ENCODE assay signal across 7 mouse cellular contexts in the genomic region with DNA sequence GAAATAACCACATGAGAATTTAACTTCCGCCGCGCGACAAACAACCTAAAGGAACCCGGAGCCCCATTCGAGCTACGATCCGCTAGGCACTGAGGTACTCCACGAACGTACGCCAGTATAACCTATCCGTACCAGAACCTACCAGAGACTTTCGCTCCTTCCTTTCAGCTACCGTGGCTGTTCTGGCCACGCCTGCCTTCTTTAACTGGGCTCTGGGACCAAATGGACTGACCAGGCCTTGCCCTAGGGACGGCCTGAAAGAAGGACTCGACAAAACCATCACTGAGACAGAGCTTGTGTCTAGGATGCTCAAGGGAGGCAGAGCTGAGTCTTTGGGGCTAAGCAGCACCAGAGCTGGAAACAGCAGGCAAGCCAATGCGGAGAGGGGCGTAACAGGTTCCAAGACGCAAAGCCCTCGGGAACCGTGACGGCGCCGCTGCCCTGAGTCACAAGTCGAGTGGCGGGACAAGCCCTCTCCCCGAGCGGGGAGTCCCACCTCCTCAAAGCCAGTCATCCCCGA. TPM values are rescaled to one million over a fixed set of nuclear protein-coding genes. Genes with fewer than 3 reads are reported as not detected.
DNase-seq lines count a peak whose midpoint lies in the region; ATAC-seq and TF ChIP-seq lines count a peak whose summit lies in the region.

No protein-coding gene starts in this region.

- no peak overlapping the region for H3K27ac ChIP-seq in forebrain, embryonic 16.5 days (ENCODE audit: low read length)
- peak overlapping the region; percentile 64 for H3K27ac ChIP-seq in liver, embryonic 15.5 days (replicated peaks)
- H3K27ac ChIP-seq in small intestine, adult 2 months (ENCODE audit: insufficient read depth, low read depth, low read length), result peak overlapping the region; percentile 65

- 0 out of 2 replicates have a peak, but pooled peaks cover 2% of the 10 kb centered on the region for H3K27me3 ChIP-seq in forebrain, embryonic 16.5 days (replicated peaks; ENCODE audit: control insufficient read depth, insufficient read depth, low read length)
- peaks cover 57% of the 10 kb centered on the region for H3K27me3 ChIP-seq in liver, embryonic 15.5 days
- H3K27me3 ChIP-seq in small intestine, adult 2 months (ENCODE audit: control insufficient read depth, insufficient read depth, low read length), result no peaks in the 10 kb centered on the region

- TF ChIP-seq CTCF in lung, adult 2 months (IDR thresholded peaks at IDR 0.05; ENCODE audit: insufficient read depth, low read length), result no peak
- TF ChIP-seq CTCF in small intestine, adult 2 months (IDR thresholded peaks at IDR 0.05; ENCODE audit: extremely low read depth, insufficient read length, insufficient replicate concordance, low read depth, low read length), result peak; percentile 28; the same call in 1 of the 2 replicates

- ATAC-seq in forebrain, embryonic 16.5 days, result peak; percentile 49
- ATAC-seq in liver, embryonic 15.5 days (ENCODE audit: insufficient read depth), result peak; percentile 32

- WGBS in lung, adult 2 months, result 1% methylated on average over 30 of the region's 30 CpGs
- 1% methylated on average over 30 of the region's 30 CpGs for WGBS in forebrain, embryonic 16.5 days
- WGBS in liver, embryonic 15.5 days (ENCODE audit: insufficient replicate concordance), result 1% methylated on average over 30 of the region's 30 CpGs
- under 1% methylated on average over 30 of the region's 30 CpGs for WGBS in small intestine, adult 2 months

- H3K4me3 ChIP-seq in lung, adult 2 months (replicated peaks; ENCODE audit: extremely low read depth, low read depth, low read length), result peak overlapping the region; percentile 74
- H3K4me3 ChIP-seq in forebrain, embryonic 16.5 days (replicated peaks; ENCODE audit: low read length), result peak overlapping the region; percentile 74
- peak overlapping the region; percentile 68 for H3K4me3 ChIP-seq in liver, embryonic 15.5 days (replicated peaks)
- H3K4me3 ChIP-seq in small intestine, adult 2 months (ENCODE audit: low read depth, low read length), result peak overlapping the region; percentile 73

- no peaks in the 10 kb centered on the region for H3K36me3 ChIP-seq in forebrain, embryonic 16.5 days (ENCODE audit: control insufficient read depth, insufficient read depth)
- H3K36me3 ChIP-seq in liver, embryonic 15.5 days (replicated peaks), result no peaks in the 10 kb centered on the region
- no peaks in the 10 kb centered on the region for H3K36me3 ChIP-seq in small intestine, adult 2 months (ENCODE audit: control insufficient read depth, insufficient read depth, low read length)

- no peaks in the 10 kb centered on the region for H3K9me3 ChIP-seq in forebrain, embryonic 16.5 days (ENCODE audit: control insufficient read depth, low read length)
- no peaks in the 10 kb centered on the region for H3K9me3 ChIP-seq in liver, embryonic 15.5 days (replicated peaks)

- no peak for DNase-seq in lung, adult 2 months
- DNase-seq in lung, postnatal 10 days, result no peak
- peak; percentile 30 for DNase-seq in adipocyte (ENCODE audit: low spot score)
- DNase-seq in cerebellum, postnatal 14 days, result no peak

- H3K4me1 ChIP-seq in lung, adult 2 months (ENCODE audit: control insufficient read depth, insufficient read depth, low read length), result peaks cover 8% of the 10 kb centered on the region; the same call in 1 of the 2 replicates
- H3K4me1 ChIP-seq in forebrain, embryonic 16.5 days (replicated peaks; ENCODE audit: control insufficient read depth, insufficient read depth, low read length), result peaks cover 16% of the 10 kb centered on the region
- peaks cover 43% of the 10 kb centered on the region for H3K4me1 ChIP-seq in liver, embryonic 15.5 days (replicated peaks)
- H3K4me1 ChIP-seq in small intestine, adult 2 months (ENCODE audit: control insufficient read depth, insufficient read depth, insufficient read length, low read length), result peaks cover 10% of the 10 kb centered on the region

- H3K4me2 ChIP-seq in forebrain, embryonic 16.5 days (ENCODE audit: low read length), result peak overlapping the region; percentile 67
- H3K4me2 ChIP-seq in liver, embryonic 15.5 days, result peak overlapping the region; percentile 93

- H3K9ac ChIP-seq in forebrain, embryonic 16.5 days (replicated peaks; ENCODE audit: low read depth, low read length), result peak overlapping the region; percentile 61
- H3K9ac ChIP-seq in liver, embryonic 15.5 days, result peak overlapping the region; percentile 63

- TF ChIP-seq POLR2A in lung, adult 2 months (IDR thresholded peaks at IDR 0.05; ENCODE audit: borderline replicate concordance, extremely low read depth, low read depth, low read length), result no peak
- TF ChIP-seq POLR2A in small intestine, adult 2 months (IDR thresholded peaks at IDR 0.05; ENCODE audit: low read depth, low read length), result no peak

RNA-seq across cellular contexts. Expression of gene Atg16l2, which starts 0.6 kb away (rescaled TPM):
- 23.3 and 28.5 TPM in 2 replicates for polyA plus RNA-seq in lung, adult 2 months (2012; rRNA removed)
- polyA plus RNA-seq in forebrain, embryonic 16.5 days (2015; fragmentation: Nextera tagmentation; extraction: Ambion mirVana), result 28.7 and 33.0 TPM in 2 replicates
- 5.2 and 5.9 TPM in 2 replicates for polyA plus RNA-seq in liver, embryonic 15.5 days (2015; fragmentation: Nextera tagmentation; extraction: Ambion mirVana)
- 8.1 and 11.0 TPM in 2 replicates for polyA plus RNA-seq in small intestine, adult 2 months (2012; rRNA removed)

RNA-seq across cellular contexts. Expression of gene Stard10, which starts 15.5 kb away (rescaled TPM):
- 104 and 107 TPM in 2 replicates for polyA plus RNA-seq in lung, adult 2 months (2012; rRNA removed)
- 6.1 and 6.2 TPM in 2 replicates for polyA plus RNA-seq in forebrain, embryonic 16.5 days (2015; fragmentation: Nextera tagmentation; extraction: Ambion mirVana)
- 122 and 143 TPM in 2 replicates for polyA plus RNA-seq in liver, embryonic 15.5 days (2015; fragmentation: Nextera tagmentation; extraction: Ambion mirVana)
- polyA plus RNA-seq in small intestine, adult 2 months (2012; rRNA removed), result 148 and 264 TPM in 2 replicates

RNA-seq across cellular contexts. Expression of gene Arap1, which starts 46.4 kb away (rescaled TPM):
- polyA plus RNA-seq in lung, adult 2 months (2012; rRNA removed), result 157 and 188 TPM in 2 replicates
- polyA plus RNA-seq in forebrain, embryonic 16.5 days (2015; fragmentation: Nextera tagmentation; extraction: Ambion mirVana), result 7.7 and 8.8 TPM in 2 replicates
- 14.5 and 19.8 TPM in 2 replicates for polyA plus RNA-seq in liver, embryonic 15.5 days (2015; fragmentation: Nextera tagmentation; extraction: Ambion mirVana)
- polyA plus RNA-seq in small intestine, adult 2 months (2012; rRNA removed), result 45.7 and 61.7 TPM in 2 replicates

Comparison
In these comparisons a context has a peak if more than half of its experiments do, and no peak if none do; other contexts are left out.
1. RNA of gene Stard10, which starts 15.5 kb away (polyA plus RNA-seq): 148 to 264 TPM in small intestine, adult 2 months, 122 to 143 TPM in liver, embryonic 15.5 days and 104 to 107 TPM in lung, adult 2 months; 6.1 to 6.2 TPM in forebrain, embryonic 16.5 days; every median in the first group is over 10 times any median in the second.
2. Peak in every context shown above with its lines, with median percentiles within 50 percentile points of each other: H3K4me3 ChIP-seq.